Mouse (Mus musculus): Measurements from ENCODE around the gene Map4k3. TPM values are rescaled to one million over a fixed set of nuclear protein-coding genes. Genes with fewer than 3 reads are reported as not detected.
"Not testable (repeated sequence)": the region's sequence is repeated elsewhere in the genome, so short reads cannot be mapped to it uniquely, and the experiment has no call there.

Map4k3 gene
- polyA plus RNA-seq, 1 experiment from 2014 or later, result 6.3 TPM

GRCm38 (mm10) chr17:80553318-80554270 is 174.7 kb downstream of the Map4k3 start:
- H3K4me3 ChIP-seq, result peak overlapping the region; percentile 62
- peak overlapping the region; percentile 66 for H3K4me2 ChIP-seq
- no peaks in the 10 kb centered on the region for H3K27me3 ChIP-seq (replicated peaks)
- no peaks in the 10 kb centered on the region for H3K36me3 ChIP-seq
- peaks cover 14% of the 10 kb centered on the region for H3K4me1 ChIP-seq
- H3K27ac ChIP-seq, result peak overlapping the region; percentile 12; the same call in 1 of the 2 replicates
- no peaks in the 10 kb centered on the region for H3K9me3 ChIP-seq (replicated peaks)
- 4% methylated on average over 35 of the region's 35 CpGs for WGBS (ENCODE audit: insufficient replicate concordance)
- ATAC-seq, result peak; percentile 85
- H3K9ac ChIP-seq, result peak overlapping the region; percentile 57

GRCm38 (mm10) chr17:80552653-80553052 is 175.6 kb downstream of the Map4k3 start:
- peaks cover 14% of the 10 kb centered on the region for H3K4me1 ChIP-seq
- H3K27me3 ChIP-seq (replicated peaks), result no peaks in the 10 kb centered on the region
- H3K9ac ChIP-seq, result no peak overlapping the region
- H3K27ac ChIP-seq, result no peak overlapping the region
- no peak for ATAC-seq
- WGBS (ENCODE audit: insufficient replicate concordance), result 54% methylated on average over 4 of the region's 4 CpGs
- H3K9me3 ChIP-seq (replicated peaks), result no peaks in the 10 kb centered on the region
- H3K4me2 ChIP-seq, result peak overlapping the region; percentile 66
- H3K36me3 ChIP-seq, result no peaks in the 10 kb centered on the region
- no peak overlapping the region for H3K4me3 ChIP-seq

GRCm38 (mm10) chr17:80550981-80551380 is 177.3 kb downstream of the Map4k3 start:
- H3K4me3 ChIP-seq, result no peak overlapping the region
- ATAC-seq, result no peak
- H3K36me3 ChIP-seq, result no peaks in the 10 kb centered on the region
- peaks cover 14% of the 10 kb centered on the region for H3K4me1 ChIP-seq
- WGBS (ENCODE audit: insufficient replicate concordance), result 74% methylated on average over 15 of the region's 15 CpGs
- no peak overlapping the region for H3K9ac ChIP-seq
- no peaks in the 10 kb centered on the region for H3K27me3 ChIP-seq (replicated peaks)
- H3K9me3 ChIP-seq (replicated peaks), result no peaks in the 10 kb centered on the region
- no peak overlapping the region for H3K27ac ChIP-seq
- no peak overlapping the region for H3K4me2 ChIP-seq

GRCm38 (mm10) chr17:80546846-80547245 is 181.4 kb downstream of the Map4k3 start:
- no peaks in the 10 kb centered on the region for H3K27me3 ChIP-seq (replicated peaks)
- ATAC-seq, result no peak
- no peak overlapping the region for H3K9ac ChIP-seq
- no peaks in the 10 kb centered on the region for H3K4me1 ChIP-seq
- 71% methylated on average over 2 of the region's 2 CpGs for WGBS (ENCODE audit: insufficient replicate concordance)
- no peaks in the 10 kb centered on the region for H3K9me3 ChIP-seq (replicated peaks)
- H3K27ac ChIP-seq, result no peak overlapping the region
- H3K36me3 ChIP-seq, result no peaks in the 10 kb centered on the region
- no peak overlapping the region for H3K4me3 ChIP-seq
- H3K4me2 ChIP-seq, result no peak overlapping the region

GRCm38 (mm10) chr17:80546227-80546626 is 182.1 kb downstream of the Map4k3 start:
- WGBS (ENCODE audit: insufficient replicate concordance), result 70% methylated on average over 8 of the region's 8 CpGs
- ATAC-seq, result no peak
- Histone ChIP-seq H3K9me3 (replicated peaks) (no peaks in the 10 kb centered on the region), H3K4me3 (no peak overlapping the region), H3K4me2 (no peak overlapping the region), H3K36me3 (no peaks in the 10 kb centered on the region), H3K27me3 (replicated peaks) (no peaks in the 10 kb centered on the region), H3K27ac (no peak overlapping the region), H3K4me1 (no peaks in the 10 kb centered on the region), H3K9ac (no peak overlapping the region)

- H3K9me3 ChIP-seq (replicated peaks), result no peaks in the 10 kb centered on the region
- no peak overlapping the region for H3K9ac ChIP-seq
- 80% methylated on average over 20 of the region's 20 CpGs for WGBS (ENCODE audit: insufficient replicate concordance)
- H3K27ac ChIP-seq, result no peak overlapping the region
- no peaks in the 10 kb centered on the region for H3K27me3 ChIP-seq (replicated peaks)
- H3K4me2 ChIP-seq, result no peak overlapping the region
- no peak overlapping the region for H3K4me3 ChIP-seq
- ATAC-seq, result no peak
- no peaks in the 10 kb centered on the region for H3K36me3 ChIP-seq
- H3K4me1 ChIP-seq, result no peaks in the 10 kb centered on the region
Measured at GRCm38 (mm10) chr17:80543646-80544045, 184.6 kb downstream of the Map4k3 start.

- H3K9me3 ChIP-seq (replicated peaks), result no peaks in the 10 kb centered on the region
- H3K36me3 ChIP-seq, result no peaks in the 10 kb centered on the region
- no peak for ATAC-seq
- no peak overlapping the region for H3K4me3 ChIP-seq
- 54% methylated on average over 6 of the region's 6 CpGs for WGBS (ENCODE audit: insufficient replicate concordance)
- H3K9ac ChIP-seq, result no peak overlapping the region
- no peaks in the 10 kb centered on the region for H3K4me1 ChIP-seq
- no peak overlapping the region for H3K27ac ChIP-seq
- H3K27me3 ChIP-seq (replicated peaks), result no peaks in the 10 kb centered on the region
- H3K4me2 ChIP-seq, result no peak overlapping the region
Measured at GRCm38 (mm10) chr17:80537136-80537535, 191.1 kb downstream of the Map4k3 start.

- Histone ChIP-seq H3K9me3 (replicated peaks) (no peaks in the 10 kb centered on the region), H3K4me2 (no peak overlapping the region), H3K9ac (no peak overlapping the region), H3K4me1 (0 out of 2 replicates have a peak, but pooled peaks cover 5% of the 10 kb centered on the region), H3K4me3 (no peak overlapping the region), H3K36me3 (no peaks in the 10 kb centered on the region), H3K27ac (no peak overlapping the region), H3K27me3 (replicated peaks) (no peaks in the 10 kb centered on the region)
- ATAC-seq, result no peak
- WGBS (ENCODE audit: insufficient replicate concordance), result 60% methylated on average over 6 of the region's 6 CpGs
Measured at GRCm38 (mm10) chr17:80535633-80536032, 192.7 kb downstream of the Map4k3 start.

GRCm38 (mm10) chr17:80531351-80531750 is 196.9 kb downstream of the Map4k3 start:
- H3K4me3 ChIP-seq; H3K9me3 ChIP-seq (replicated peaks); H3K4me1 ChIP-seq; H3K9ac ChIP-seq; H3K27ac ChIP-seq; H3K4me2 ChIP-seq; ATAC-seq; H3K27me3 ChIP-seq (replicated peaks); H3K36me3 ChIP-seq: not testable (repeated sequence)
- WGBS (ENCODE audit: insufficient replicate concordance), result 42% methylated on average over 2 of the region's 2 CpGs

Other genes with a start within 250 kb of the Map4k3 start
- 2.6 and 2.9 TPM in 2 replicates for gene Sos1, start 248.0 kb downstream of the Map4k3 start, polyA plus RNA-seq (2016; fragmentation: Nextera tagmentation; extraction: Ambion mirVana)
- 0.10 and 0.32 TPM in 2 replicates for gene Cdkl4, start 150.7 kb downstream of the Map4k3 start, polyA plus RNA-seq (2016; fragmentation: Nextera tagmentation; extraction: Ambion mirVana)
- gene Tmem178, start 216.1 kb upstream of the Map4k3 start, polyA plus RNA-seq (2016; fragmentation: Nextera tagmentation; extraction: Ambion mirVana), result 0.82 and 0.84 TPM in 2 replicates